Mouse (Mus musculus) layer of hippocampus, adult 18-20 months (tissue): Measurements from ENCODE around the gene Lin28b. TPM values are rescaled to one million over a fixed set of nuclear protein-coding genes. Genes with fewer than 3 reads are reported as not detected.

Experiments
- DNase-seq, 2 experiments: peaks; one replicate each; pipeline ENCODE4 v3.0.0; 2022; ENCODE audit warnings: low spot score in 2 of 2
- long read RNA-seq: library from polyadenylated mRNA; stranded (forward); transcript quantifications from one replicate; pipeline ENCODE4 v2.0.0, GENCODE M21; 2021
- total RNA-seq, 2 experiments: library from RNA; stranded (reverse); gene quantifications; 2 replicates each; pipeline ENCODE4 v1.2.3; 2021

The Lin28b gene
- 1 to 10 TPM; 1.8 to 2.1 TPM for total RNA-seq
- long read RNA-seq, partial matches to known transcripts = 0 of 2 reads
- long read RNA-seq, other reads (novel, unspliced or antisense) = 2 of 2 reads

DNA sequence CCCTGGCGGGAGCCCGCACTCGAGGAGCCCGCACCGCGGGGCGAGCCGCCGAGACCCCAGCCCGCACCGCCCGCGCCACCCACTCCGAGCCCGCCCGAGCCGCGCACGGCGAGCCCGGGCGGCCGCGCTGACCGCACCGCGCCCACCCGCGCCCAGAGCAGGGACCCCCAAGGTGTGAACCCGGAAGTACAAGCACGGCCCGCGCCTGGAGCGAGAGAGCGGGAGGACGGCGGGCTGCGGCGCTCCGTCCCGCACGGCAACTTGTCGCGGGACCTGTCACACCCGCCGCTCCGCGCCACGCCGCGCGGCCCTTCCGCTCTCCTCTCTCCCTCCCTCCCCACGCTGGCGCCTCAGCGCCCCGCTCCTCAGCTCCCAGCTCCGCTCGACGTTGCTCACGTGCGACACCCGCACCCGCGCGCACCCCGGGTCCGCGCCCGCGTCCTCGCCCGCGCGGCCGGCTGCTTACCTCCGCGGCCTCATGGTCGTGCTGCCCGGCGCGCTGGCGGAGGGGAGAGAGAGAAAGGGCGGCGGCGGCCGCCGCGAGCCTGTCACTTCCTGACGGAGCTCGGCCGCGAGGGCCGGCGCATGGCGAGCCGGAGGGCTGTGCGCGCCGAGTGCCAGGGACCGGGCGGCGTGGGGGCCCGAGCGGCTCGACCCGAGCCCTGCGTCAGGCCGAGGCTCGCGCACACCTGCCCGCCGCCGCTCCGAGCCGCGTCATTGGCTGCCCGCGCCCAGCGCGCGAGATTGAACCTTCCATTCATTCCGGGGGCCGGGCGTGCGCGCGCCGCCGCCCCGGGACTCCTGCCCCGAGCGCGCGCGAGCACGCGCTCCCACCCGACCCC, at the start of gene Lin28b:
Lin28b (minus strand) TSS at position 635 of the 842 bp plus-strand sequence.
- peak; percentile 32 to 62 for DNase-seq

DNA sequence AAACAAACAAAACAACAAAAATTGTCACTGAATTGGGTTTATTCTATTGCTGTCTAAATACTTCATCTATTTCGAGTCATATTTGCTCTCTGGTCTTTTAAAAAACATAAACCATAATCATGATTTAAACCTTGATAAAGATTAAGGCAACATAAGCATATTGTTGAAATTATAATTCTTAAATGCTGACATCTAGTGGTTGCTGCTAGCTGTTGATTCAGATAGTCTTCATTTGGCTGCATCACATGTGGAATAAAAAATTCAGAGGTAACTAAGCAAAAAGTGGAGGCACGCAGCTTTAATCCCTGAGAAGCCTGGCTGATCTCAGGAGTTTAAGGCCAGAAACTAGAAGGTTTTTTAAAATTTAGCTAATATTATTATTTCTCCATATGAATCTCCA, 25.6 kb upstream of the Lin28b start:
- DNase-seq = peak in 1 of 2 experiments; percentile 13

DNA sequence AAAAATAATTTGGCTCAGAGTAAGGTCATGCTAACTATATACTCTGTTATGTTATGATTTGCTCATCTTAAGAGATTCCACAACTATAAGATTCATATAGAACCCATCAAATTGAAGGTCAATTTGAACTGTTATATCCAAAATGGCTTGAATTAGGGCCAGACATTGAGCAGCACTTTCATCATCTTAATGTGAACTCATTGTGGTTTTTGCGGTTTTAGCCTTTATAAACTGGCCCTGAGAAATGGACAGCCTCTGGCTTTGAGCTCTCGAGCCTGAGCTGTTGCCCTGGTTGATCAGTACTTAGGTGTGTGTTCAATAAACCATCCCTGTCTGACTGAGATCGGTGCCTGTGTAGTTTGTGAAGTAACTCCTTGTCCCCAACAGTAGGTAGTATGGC, 24.5 kb upstream of the Lin28b start:
- DNase-seq = no peak

DNA sequence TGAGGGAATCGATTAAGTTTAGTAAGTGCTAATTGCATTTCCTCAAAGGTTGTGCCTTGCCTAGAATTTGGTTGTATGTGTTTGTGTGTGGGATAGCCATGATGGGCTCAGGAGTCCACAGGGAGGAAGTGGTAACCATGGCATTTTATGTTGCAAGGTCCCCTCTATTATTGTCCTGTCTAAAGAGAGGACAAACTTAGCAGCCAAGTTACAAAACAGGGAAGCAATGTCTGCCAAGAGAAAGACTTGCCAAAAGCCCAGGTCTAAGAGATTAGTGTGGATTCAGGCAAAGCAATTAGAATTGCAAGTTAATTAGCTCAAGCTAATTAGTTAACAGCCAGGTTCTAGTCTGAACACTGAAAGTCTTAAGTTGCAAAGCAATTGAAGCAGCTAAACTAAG, 14.1 kb upstream of the Lin28b start:
- no peak for DNase-seq

DNA sequence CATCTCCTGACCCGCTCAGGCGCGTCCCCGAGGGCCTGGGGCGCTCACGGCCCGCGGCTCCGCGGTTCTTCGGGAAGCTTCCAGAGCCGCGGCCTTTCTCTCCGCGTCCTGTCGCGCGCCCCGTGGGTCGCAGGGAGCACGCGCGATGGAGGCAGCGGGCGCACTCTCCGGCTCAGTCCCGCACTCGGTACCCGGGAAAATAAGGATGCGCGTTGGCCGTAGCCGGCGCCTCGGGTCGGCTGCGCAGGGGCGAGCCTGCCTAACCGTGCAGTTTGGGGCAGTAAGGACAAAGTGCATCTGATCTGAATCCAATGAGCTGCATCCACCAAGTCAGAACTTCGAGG, 380 bp upstream of the Lin28b start:
- no peak for DNase-seq

DNA sequence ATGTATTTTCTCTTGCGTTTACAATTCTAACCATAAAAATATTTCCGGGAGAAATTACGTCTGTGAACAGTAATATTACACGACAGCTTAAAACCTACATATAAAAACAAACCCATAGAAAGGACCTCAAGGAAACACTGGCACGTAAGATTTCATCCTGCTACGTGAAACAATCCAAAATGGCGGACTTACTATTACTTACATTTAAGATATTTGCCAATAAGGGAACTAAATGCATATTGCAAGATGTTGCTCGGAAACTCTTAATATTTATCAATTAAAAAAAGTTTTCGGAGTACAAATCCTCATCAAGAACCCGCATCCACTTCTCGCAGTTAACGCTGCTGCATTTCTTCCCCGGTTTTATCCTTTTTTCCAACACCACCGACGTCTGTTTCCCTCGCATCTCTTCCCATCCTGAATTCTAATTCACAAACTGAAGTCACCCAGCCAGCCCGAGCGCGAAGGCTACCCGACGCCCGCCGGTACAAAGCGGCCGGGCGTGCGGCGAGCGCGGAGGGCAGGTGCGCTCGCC, 902 bp downstream of the Lin28b start:
- DNase-seq = peak in 1 of 2 experiments; percentile 10

DNA sequence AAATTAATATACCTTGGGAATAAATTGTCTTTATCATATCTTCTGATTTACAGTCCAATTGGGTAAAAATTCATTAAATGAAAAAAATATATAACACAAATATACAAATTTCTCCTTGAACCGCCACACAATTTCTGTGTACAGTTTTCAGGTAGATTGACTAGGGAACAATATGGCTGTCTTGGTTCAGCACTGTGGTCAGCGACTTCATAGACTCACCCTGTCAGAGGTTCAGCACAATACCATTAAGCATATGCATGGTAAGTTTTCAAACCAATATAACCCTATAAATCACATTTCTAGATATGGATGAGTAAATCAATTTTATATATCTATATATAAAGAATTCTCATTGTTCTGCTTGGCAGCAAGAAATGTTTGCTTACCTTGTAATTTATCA, 3.0 kb downstream of the Lin28b start:
- DNase-seq = no peak

DNA sequence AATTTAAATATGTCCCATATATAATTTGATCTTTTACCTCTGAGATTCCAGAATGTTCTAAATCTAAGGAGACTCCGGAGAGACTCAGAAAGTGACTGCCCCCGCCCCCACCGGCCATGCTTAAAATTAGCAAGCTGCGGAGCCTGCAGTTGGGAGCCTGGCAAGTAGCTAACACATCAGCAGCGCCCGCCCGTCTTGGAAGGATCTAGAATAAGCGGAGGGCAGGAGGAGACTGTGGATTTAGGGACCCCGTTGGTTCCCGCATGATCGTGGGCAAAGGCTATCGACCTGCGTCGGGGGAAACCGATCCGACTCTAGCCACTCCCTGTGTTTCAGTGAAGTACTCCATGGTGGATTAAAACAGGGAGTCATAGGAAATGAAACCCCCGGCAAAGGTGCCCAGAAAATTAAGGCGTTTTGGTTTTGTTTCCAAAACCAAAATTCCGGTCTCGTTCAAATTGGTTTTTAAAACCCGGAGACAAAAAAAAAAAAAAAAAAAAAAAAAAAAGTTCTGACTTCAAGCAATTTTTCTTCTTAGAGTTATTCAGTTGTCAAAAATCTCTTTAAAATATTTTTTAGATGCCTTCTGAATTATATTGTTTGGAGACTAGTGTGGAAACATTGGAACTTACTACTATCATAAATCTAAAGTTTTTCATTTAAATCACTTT, 12.4 kb downstream of the Lin28b start:
- no peak for DNase-seq

DNA sequence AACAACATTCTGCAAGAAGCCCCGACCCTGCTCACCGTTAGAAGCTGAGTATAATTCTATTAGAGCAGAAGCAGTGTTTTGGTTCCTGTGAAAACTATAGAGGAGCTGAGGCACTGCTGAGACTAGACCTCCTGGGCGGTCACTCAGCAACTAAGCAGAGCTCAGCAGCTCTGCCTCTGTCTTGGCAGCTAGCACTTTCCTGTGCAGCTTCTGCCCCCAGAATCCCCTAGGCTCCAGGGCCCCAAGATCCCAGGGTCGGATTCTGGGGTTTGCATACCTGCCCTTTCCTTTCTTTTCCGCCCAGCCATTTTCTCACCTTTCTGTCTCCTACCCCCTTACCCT, 13.1 kb downstream of the Lin28b start:
- DNase-seq = no peak

DNA sequence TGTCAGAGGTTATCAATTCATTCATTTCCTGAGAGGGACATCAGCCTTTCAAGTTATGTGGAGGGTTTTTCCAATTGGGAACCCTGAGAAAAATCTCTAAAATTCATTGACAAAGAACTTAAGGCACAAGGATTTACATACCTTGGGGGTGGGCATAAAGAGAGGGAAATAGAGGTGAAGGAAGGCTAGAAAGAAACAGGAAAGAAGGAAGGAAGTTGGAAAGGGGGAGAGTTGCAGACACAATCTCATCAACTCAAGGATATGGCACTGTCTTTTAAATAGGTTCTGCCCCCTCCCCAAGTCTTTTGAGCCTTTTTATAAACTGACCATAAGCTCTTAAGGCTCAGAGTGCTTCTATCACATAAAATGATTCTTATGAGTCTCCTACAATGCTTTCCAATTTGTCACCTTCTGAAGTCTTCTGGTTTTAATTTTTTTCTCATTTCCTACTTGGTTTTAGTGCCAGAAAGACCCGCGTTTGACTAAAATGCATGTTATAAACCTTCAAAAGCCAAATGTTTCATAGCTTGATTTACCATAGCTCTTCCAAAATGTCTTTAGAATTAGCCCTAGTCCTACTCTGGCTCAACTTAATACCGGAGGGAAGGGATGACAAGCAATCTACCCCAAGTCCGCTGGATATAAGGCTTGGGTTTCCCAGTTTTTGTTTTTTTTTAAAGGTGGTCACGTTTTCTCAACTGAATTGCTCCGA, 13.6 kb downstream of the Lin28b start:
- DNase-seq = no peak

DNA sequence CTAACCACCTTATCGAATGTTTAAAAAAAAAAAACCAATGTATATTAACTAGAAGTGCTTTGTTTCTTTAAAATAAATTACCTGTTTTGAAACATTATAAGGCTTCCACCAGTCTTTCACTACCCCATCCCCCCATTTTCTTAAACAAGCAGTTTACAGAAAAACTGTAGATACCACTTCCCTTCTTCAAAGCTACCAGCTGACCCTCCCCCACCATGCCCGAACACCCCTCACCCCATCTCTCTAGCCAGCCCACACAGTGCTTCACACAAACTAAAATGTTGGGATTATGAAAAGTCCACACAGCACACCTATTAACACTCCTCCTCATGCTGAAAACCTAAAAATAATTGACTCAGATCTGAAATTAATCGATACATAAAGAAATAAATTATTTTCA, 14.9 kb downstream of the Lin28b start:
- no peak for DNase-seq

DNA sequence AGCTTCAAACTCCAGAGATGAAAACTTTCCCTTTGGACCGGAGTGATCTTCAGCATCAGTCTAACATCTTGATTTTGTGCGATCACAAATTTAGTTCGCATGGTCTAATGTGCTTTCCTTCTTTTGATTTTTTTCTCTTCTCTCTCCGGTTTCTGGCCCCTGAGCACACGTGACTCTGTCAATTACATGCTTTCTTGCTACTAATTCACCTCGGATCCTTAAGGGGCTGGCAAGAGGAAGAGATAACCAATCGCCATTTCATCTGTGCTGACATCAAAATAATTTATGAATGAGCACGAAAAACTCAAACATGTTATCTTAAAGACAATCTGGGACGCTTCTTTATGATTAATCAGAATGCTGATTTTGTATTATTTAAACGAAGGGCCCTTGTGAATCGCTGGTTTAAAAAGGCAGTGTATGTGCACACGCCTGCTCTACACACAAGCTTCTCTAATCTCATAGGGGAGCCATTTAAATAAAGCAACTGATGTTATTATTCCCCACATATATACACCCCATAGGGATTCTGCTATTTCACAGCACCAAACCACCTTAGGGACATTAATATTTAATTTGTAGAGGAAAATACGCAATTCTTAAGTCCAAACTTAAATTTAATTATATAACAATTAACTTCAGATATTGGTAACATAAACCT, 16.0 kb downstream of the Lin28b start:
- no peak for DNase-seq

DNA sequence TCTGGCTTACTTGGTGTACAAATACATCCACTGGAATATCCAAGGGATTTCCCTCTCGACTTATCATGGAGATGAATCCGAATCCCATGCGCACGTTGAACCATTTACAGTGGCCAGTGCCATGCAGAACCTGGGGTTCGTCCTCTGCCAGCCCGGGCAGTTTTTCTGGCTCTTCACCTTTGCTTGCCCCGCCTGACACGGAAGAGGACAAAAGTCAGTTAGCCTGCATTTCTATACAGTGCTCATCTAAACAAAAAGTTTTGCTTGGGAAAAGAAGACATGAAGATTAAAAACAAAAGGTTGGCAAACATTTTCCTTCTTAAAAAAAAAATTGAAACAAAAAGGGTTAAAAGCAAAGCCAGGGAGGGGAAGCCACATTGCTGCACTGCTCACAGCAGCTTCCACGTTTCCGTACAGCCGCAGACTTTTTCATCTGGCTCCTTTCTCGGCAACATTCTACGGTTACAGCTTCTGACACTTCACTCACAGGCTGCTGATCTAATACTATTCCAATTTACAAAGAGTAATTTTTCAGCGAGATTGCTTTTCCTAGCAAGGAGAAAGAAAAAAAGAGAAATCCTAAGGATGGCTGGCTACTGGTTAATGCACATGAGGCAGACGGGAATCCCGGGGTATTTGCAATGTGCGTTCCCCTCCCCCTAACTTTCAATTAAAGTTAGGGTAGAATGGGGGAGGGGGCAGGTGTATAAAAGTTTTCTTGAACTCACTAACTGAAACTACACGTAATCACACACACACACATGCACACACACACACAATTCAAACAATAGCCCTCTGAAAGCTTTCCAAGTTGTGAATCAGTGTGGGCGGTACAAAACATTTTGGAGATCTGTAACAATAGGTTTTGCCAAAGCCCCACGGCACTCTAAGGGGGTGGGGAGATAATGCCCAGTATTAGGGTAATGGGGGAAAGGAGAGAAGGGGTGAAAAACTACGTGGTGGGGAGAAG, 16.9 kb downstream of the Lin28b start:
- DNase-seq = no peak

DNA sequence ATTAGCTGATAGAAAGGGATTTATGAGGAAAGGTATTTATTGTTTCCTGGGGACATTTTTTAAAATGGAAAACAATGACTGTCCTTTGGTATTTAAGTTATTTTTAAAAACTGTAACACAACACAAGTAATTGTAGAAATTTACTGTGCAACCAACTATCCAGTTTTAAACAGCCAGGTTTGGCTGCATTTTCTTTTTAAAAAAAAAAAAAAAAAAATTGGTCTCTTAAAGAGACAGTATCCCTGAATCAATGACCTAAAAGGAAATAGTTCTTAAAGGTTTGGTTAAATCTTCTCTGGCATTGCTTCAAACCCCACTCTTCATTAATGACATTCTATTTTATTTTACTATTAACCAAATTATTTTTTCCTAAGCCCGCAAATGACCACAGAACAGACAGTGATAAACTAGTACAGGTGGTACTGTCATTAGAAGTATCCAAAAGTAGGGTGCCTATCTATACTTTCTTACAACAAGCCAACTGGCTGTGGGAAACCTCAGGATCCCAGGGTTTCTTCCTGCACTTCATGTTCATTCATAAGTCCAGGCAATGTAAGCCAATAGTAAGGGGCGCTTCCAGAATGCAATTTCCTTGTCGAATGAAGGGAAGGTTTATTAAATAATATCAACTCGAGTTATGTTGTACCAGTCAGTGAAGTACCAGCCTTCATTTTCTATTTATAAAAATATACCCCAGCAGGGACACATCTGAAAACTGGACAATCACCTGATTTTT, 17.8 kb downstream of the Lin28b start:
- no peak for DNase-seq

DNA sequence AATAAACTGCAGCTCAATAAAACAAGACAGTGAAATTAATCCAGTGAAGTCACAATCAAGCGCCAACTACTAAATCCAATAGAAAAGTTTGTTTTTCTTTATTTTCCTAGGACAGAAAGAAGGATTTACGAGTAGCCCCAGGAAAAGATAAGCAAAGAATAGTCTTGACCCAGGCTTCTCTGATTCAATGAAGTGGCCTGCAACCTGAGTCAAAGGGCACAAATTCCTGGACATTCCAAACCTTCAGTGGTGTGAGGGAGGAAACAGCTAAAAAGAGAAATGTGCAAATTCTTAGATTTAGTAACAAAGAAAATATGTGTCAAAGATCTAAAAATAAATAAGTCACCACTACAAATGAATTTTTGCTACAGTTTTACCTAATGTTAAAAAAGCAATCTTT, 27.6 kb downstream of the Lin28b start:
- no peak for DNase-seq

DNA sequence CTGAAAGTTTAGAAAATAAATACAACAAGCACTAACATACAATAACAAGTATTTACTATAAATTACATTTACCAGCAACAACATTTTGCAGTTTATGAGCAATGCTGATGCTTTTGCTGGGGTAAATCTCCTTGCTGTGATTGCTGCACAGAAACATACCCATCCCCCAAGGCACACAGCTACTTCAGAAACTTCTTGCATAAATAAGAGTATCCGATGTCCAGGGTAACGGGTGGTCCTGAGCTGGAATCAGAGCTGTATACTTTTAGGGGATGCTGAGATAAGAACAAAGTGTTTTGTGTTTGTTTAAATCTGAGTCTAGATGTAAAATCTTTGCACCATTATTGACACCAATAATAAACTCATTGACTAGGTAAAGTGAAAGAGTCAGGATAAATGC, 28.1 kb downstream of the Lin28b start:
- no peak for DNase-seq

DNA sequence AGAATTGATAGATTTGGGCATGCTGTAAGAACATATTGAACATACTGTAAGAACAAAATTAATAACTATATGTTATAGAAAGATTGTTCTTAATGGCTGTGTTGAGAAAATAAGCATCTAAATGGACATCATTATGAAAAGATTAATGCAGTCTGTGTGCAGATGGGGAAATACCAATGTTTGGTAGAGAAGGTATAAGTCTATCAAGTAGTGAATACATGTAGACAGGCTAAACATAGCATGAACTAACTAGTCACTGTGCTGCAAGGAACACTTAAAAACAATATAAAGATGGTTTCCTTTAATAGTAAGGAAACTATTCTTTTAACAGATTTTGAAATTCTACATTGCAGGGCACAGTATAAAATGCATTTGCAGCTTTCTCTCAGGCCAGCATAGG, 39.6 kb downstream of the Lin28b start:
- DNase-seq = no peak

DNA sequence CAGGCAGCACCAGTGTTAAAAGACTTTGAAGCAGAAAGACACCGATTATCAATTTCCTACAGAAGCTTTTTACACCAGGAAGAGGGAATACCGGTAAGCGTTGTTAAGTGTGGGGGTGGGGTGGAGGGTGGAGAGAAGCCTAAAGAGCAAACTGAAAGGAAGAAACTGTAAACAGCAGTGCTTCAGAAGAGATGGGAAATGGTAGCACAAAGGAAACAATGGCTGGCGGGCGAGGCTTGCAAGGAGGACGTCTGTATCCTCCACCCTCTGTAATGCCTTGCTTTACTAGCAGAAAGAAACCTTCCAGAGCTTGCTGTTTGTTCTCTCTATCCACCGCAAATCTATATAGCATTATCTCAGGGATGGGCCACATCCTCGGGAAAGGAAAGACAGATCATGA, 40.0 kb downstream of the Lin28b start:
- DNase-seq = no peak

DNA sequence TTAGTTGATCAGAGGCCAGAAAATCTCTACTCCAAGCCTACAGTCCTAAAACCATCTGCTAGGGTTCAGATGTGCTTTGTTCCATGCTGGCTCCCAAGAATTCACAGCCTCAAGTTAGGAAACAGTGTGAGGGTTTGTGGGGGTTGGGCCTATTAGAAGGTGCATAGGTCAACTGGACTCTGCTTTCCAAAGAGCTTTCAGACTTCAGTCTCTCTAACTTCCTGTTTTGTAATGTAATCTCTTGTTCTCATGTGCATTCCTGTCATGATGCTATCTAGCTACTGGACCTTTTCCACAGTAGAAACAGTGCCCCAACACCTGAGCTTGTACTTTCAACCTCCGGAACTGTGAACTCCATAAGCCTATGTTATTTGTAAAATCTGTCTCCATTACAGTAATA, 63.8 kb downstream of the Lin28b start:
- DNase-seq = no peak

DNA sequence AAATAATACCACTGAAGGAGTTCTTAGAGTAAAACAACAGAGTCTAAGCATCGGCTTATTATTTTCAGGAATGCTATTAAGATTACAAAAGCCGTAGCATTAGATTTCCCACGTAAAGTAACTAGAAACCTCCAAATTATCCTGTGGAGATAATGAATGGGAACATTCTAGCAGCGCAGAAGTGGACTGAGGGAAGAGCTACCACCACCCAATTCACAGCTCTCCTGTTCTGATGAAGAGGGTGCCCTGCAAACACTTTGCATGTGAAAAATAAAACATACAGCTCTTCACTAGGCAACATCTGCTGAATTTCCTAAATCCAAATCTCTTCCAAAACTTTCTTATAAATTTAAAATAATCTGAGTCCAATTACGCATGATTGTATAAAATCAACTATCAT, 74.1 kb downstream of the Lin28b start:
- DNase-seq = no peak
